Mouse (Mus musculus): Measurements from ENCODE around the gene Rora. TPM values are rescaled to one million over a fixed set of nuclear protein-coding genes. Genes with fewer than 3 reads are reported as not detected.

The Rora gene
- total RNA-seq, 2 experiments from 2014 or later, result 78.4 to 79.1 TPM

DNA sequence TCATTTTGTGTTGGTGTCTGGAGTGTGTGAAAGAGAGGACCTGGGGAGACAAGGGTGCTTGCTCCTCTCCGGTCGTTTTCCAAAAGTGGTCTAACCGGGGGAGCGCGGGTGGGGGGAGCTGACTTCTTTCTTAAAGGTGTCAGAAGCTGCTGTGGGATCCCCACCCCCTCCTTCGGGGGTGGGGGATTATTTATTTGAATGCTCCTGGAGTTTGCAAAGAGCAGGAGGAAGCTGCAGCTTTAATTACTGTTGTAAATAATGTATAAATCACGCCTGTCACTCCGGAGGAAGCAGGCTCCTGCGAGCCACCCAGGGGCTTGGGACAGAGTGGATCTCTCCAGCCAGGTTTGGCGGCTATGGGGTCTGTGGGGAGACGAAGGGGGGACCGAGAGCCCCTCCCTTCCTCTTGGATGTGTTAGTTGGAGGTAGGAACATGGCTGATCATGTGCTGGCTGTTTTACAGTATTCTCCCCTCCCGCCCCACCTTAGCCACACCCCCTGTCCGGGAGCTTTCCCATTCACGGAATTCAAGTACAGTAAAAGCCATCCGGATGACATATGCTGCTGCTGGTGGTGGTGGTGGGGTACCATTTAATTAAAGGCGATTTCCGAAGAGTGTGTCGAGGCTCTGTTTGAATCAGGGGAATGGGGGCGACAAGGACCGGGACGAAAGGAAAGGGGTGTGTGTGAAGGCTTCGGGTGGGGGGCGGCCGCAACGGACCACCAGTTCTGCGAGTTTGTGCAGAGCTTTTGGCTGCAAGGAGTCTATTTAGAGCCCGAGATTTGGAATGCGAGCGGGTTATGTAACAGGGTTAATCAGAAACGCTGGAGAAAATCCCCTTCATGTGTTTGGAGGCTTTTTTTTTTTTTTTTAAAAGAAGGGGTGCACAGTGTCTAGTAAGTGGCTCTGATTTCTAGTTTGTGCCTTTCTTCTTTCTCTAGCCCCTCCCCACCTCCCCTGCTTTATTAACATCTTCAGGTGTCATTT is 1.7 kb downstream of the Rora start:
- H3K4me3 ChIP-seq, result peak overlapping the region; percentile 72
- H3K27ac ChIP-seq, result peak overlapping the region; percentile 92
- intact Hi-C loops (cut with DNase I), result loop anchor here (10.0 kb wide), 2 partner anchors 209 to 639 kb away; no protein-coding TSS in a partner anchor
- DNase-seq (ENCODE audit: extremely low spot score in 1 of 2, low spot score in 2 of 2), result peak; percentile 40 to 45
- TF ChIP-seq CTCF (IDR thresholded peaks at IDR 0.05), result no peak

DNA sequence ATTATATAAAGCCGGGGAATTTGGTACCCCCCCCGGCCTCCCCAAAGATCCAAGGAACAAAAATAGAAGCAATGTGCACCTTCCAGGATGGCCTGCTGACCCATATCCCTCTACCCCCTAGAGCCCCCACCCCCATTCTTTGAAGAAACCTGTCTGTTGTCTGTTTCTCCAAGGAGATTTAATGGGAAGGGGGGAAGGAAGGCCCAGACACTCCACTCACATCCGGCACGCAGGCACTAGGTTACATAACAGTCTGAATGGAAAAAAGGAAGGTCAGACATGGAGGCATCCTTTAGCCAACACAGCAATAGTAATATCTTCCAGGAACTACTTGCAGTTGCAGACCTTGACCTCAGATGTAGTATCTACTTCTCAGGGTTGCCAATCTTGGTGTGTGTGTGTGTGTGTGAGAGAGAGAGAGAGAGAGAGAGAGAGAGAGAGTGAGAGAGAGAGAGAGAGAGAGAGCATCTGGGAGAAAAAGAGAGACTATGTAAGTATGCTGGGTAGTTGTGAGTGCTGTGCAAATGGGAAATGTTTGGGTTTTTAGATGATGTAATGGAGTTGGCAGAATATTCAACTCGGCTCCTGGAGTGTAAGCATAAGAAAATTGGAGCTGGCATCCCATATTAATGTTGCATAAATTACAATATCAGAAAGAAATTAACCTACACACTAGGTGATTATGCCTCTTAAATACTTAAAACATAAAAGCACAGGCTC is 2.6 kb downstream of the Rora start:
- Histone ChIP-seq H3K27ac (peak overlapping the region; percentile 92), H3K4me3 (peak overlapping the region; percentile 72)
- TF ChIP-seq CTCF (IDR thresholded peaks at IDR 0.05), result no peak
- intact Hi-C loops (cut with DNase I), result loop anchor here (10.0 kb wide), 2 partner anchors 209 to 639 kb away; no protein-coding TSS in a partner anchor
- no peak for DNase-seq (ENCODE audit: extremely low spot score in 1 of 2, low spot score in 2 of 2)

DNA sequence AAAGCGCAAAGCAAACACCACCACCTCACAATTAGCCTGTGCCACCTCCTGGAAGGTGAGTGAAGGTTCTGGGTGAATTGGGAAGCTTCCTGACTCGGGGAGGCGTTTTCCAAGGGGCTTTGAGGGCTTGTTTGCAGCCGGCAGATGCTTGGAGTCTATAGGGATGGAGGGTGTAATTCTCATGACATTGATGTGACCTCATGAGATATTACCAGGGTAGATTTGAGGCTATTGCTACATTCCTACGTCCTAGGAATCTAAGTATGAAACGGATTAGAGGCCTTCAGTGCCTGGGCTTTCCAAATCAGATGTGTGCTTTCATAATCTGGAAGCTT is 3.2 kb downstream of the Rora start:
- no peak overlapping the region for H3K4me3 ChIP-seq
- H3K27ac ChIP-seq, result no peak overlapping the region
- TF ChIP-seq CTCF (IDR thresholded peaks at IDR 0.05), result no peak
- intact Hi-C loops (cut with DNase I), result loop anchor here (10.0 kb wide), 2 partner anchors 208 to 638 kb away; no protein-coding TSS in a partner anchor
- DNase-seq (ENCODE audit: extremely low spot score in 1 of 2, low spot score in 2 of 2), result no peak

DNA sequence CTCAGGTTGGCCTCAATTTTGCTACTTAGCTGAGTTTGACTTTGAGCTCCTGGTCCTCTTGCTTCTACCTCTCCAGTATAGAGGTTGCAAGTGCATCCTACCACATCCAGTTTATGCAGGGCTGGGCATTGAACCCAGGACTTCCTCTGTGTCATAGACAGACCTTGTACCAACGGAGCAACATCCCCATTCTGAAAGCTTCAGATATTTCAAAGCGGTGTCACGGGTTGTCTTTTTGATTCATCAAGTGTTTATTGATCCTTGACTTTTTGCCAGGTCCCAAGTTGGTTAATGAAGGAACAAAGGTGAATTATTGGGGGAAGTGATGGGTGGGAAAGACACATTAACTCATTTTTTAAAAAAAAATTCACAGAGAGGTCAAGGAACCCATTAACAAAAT is 17.1 kb downstream of the Rora start:
- intact Hi-C loops (cut with DNase I), result no loop called here
- no peak for TF ChIP-seq CTCF (IDR thresholded peaks at IDR 0.05)
- Histone ChIP-seq H3K27ac (no peak overlapping the region), H3K4me3 (no peak overlapping the region)
- no peak for DNase-seq (ENCODE audit: extremely low spot score in 1 of 2, low spot score in 2 of 2)

DNA sequence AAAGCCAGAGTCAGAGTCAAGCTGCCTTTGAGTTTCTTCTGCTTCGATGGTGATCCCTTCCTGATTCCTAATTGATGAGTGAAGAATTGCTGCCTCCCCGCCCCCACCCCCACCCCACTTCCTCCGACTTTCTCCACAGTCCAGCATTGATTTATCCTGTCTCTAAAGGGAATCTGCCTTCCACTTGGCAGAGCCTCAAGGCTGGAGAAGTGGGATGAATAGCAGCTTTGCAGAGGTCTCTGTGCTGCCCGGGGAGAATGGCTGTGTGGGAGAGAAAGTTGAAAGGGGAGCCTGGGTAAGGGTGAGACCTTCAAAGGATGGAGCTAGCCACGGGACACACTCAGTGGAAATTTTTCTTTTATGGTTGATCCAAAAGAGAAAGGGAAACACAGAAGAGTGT is 18.9 kb downstream of the Rora start:
- Histone ChIP-seq H3K4me3 (no peak overlapping the region), H3K27ac (no peak overlapping the region)
- no peak for DNase-seq (ENCODE audit: extremely low spot score in 1 of 2, low spot score in 2 of 2)
- intact Hi-C loops (cut with DNase I), result no loop called here
- TF ChIP-seq CTCF (IDR thresholded peaks at IDR 0.05), result no peak

DNA sequence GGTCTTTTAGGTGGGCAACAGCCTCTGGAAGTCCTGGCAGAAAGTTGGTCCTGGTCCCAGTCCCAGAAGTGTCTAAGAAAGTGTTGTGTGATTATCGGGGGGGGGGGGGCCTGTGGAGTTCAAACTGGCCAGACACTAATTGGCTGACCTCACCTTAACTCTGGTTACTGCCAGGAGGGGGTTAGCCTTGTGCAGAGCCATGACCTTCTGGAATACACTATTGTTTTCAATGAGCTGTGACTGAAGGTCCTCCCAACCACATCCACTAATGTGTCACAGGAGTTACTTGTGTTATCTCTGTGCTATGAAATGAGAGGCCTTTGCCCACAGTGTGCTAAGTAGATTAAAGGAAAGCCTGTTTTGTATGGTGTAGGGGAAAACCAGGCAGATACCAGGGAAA is 19.6 kb downstream of the Rora start:
- no peak for DNase-seq (ENCODE audit: extremely low spot score in 1 of 2, low spot score in 2 of 2)
- no peak for TF ChIP-seq CTCF (IDR thresholded peaks at IDR 0.05)
- H3K27ac ChIP-seq, result no peak overlapping the region
- intact Hi-C loops (cut with DNase I), result no loop called here
- H3K4me3 ChIP-seq, result no peak overlapping the region

DNA sequence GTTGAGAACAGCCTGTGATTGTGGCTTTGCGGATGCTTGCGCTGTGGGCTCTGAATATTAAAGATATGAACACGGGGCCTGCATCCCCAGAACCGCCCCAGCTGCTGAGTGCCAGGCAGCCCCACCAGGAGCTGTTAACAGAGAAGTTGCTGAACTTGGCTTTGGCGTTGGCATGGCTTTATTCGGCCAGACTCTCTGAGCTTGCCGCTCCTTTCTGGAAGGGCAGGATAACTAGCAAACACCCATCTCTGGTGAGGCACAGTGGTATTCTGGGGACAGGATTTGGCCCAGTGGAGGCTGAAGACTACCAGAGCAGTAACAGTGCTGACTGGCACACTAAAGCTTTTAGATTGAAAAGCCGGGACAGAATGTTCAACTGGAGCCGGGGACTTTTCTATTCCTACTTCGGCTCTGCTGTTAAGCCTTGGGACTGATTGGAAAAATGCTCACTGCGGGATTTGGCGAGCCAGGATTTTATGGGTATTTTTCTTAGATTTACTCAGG is 26.3 kb downstream of the Rora start:
- DNase-seq (ENCODE audit: extremely low spot score in 1 of 2, low spot score in 2 of 2), result no peak
- no peak for TF ChIP-seq CTCF (IDR thresholded peaks at IDR 0.05)
- intact Hi-C loops (cut with DNase I), result no loop called here
- peak overlapping the region; percentile 67 for H3K27ac ChIP-seq
- H3K4me3 ChIP-seq, result no peak overlapping the region

DNA sequence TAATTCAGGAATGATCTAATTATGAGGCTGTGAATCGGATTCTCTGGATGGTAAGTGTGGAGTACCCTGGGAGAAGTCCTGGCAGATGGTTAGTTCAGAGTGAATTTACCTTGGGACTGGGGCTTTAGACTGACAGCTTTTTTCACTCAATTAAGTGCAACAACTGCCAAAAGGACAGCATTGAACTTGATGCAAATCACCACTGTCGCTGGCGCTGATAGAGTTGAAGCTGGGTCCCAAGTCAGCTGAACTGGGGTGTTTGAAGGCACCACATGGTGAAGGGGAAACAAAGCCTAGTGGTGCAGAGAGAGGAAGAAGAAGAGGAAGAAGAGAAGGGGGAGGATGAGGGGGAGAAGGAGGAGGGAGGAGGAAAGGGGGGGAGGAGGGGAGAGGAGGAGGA is 30.4 kb downstream of the Rora start:
- H3K4me3 ChIP-seq, result no peak overlapping the region
- intact Hi-C loops (cut with DNase I), result loop anchor here (2.0 kb wide), 1 partner anchor 31 kb away; the partner anchor contains the start of gene Rora
- H3K27ac ChIP-seq, result no peak overlapping the region
- TF ChIP-seq CTCF (IDR thresholded peaks at IDR 0.05), result no peak
- DNase-seq (ENCODE audit: extremely low spot score in 1 of 2, low spot score in 2 of 2), result no peak

DNA sequence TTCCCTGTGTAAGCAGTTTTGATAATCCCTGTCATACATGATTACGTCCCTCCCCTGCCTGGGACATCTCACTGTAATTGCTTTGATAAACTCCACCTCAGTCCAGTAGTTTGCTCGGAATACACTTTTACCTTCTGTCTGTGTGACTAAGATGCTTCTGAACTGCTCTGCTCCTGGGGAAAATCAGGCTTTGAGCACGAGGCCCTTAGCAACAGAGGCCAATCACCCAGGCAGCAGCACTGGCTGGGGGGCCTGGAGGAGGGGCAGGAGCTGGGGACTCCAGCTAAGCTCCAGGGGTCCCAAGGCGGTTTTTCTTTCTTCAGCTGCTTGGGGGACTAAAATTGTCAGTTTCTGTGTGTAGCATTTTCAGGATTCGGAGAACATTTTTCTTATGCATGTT is 32.0 kb downstream of the Rora start:
- no peak overlapping the region for H3K27ac ChIP-seq
- DNase-seq (ENCODE audit: extremely low spot score in 1 of 2, low spot score in 2 of 2), result no peak
- intact Hi-C loops (cut with DNase I), result loop anchor here (2.0 kb wide), 1 partner anchor 33 kb away; the partner anchor contains the start of gene Rora

DNA sequence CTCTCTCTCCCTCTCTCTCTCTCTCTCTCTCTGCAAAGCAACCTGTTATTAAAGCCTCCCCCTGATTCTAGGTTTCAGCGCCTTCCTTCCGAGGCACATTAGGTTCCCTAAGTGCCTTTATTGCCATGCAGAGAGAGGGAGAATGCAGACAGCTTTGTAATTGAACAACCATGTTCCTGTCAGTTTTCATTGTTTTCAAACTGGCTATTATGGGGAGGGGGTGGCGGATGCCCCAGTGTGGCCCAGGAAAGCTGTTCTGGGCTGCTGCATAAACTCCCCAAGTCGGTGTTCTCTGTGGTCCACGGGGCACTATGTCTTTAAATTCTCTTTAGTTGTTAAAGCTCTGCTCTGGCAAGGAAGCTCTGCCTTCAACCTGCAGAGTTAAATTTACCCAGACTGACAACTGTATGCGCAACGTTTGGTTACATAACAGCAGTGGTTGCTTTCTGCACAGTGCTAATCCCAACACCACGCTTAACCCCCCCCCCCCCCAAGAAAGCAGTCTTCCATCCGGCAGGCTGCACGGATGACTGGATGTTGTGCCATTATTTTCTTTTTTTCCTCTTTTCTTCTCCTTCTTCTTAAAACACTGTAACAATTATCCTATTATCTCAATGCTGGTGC is 33.8 kb downstream of the Rora start:
- no peak for TF ChIP-seq CTCF (IDR thresholded peaks at IDR 0.05)
- H3K27ac ChIP-seq, result peak overlapping the region; percentile 53
- H3K4me3 ChIP-seq, result no peak overlapping the region
- no peak for DNase-seq (ENCODE audit: extremely low spot score in 1 of 2, low spot score in 2 of 2)
- intact Hi-C loops (cut with DNase I), result no loop called here

More for the DNA sequence above, 32.0 kb downstream of the Rora start:
- no peak overlapping the region for H3K4me3 ChIP-seq
- TF ChIP-seq CTCF (IDR thresholded peaks at IDR 0.05), result no peak

DNA sequence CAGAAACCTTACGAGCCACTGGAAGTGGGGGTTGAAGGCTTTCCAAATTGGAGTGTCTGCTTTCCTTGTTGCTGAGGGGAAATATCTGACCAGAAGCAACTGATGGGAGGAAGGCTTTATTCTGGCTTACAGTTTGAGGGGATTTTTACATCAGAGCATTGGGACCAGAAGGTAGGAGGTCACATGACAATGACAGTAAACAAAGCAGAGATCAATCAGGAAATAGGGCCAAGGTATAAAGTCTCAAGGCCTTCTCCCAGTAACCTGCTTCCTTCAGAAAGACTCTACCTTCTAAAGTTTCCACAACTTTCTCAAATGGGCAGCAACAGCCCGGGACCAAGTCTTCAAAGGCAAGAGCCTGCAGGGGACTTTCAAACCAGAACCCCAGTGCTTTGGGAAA is 34.6 kb downstream of the Rora start:
- H3K27ac ChIP-seq, result no peak overlapping the region
- no peak for DNase-seq (ENCODE audit: extremely low spot score in 1 of 2, low spot score in 2 of 2)
- intact Hi-C loops (cut with DNase I), result no loop called here
- TF ChIP-seq CTCF (IDR thresholded peaks at IDR 0.05), result no peak
- no peak overlapping the region for H3K4me3 ChIP-seq

All from left cerebral cortex, adult 2 months (tissue).